ENCODE assay signal across 7 mouse cellular contexts in the genomic region with DNA sequence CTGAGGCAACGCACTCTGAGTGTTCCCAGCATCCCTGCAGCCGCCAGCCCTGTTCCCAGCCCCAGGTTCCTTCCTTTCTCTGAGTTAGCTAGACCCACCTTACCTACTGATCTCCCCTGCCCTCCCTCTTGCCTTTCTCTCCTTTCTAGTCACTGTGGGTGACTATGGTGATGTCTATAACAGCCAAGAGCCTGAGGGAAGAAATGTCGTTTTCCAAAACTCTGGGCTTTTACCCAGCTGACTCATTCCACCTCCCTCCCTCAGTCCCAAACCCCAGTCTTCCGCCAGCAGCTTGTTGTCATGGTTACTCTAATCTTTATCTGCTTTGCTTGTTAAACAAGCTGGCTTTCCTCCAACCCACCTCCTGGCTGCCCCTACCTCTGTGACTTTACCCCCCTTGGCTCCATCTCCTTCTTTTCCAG.
DNase-seq lines count a peak whose midpoint lies in the region.

No protein-coding gene starts in this region.

- DNase-seq in testis, postnatal 14 days (ENCODE audit: low spot score): peak; percentile 11
- DNase-seq in testis, postnatal 10 days (ENCODE audit: low spot score): no peak
- DNase-seq in cerebellum, postnatal 10 days: peak; percentile 64 to 67
- DNase-seq in heart, adult 8-10 months (ENCODE audit: low spot score): peak; percentile 16
- peak; percentile 67 to 73 for DNase-seq in left cerebral cortex, adult 18-20 months (ENCODE audit: low spot score in 2 of 2)
- peak; percentile 36 for DNase-seq in right cerebral cortex, postnatal 14 days
- no peak for DNase-seq in spleen, postnatal 4 days (ENCODE audit: low spot score in 2 of 2)

Comparison
In these comparisons a context has a peak if more than half of its experiments do, and no peak if none do; other contexts are left out.
1. DNase-seq: peak in testis, postnatal 14 days (single experiment), cerebellum, postnatal 10 days (2 of 2), heart, adult 8-10 months (single experiment), left cerebral cortex, adult 18-20 months (2 of 2) and right cerebral cortex, postnatal 14 days (single experiment); none in testis, postnatal 10 days (single experiment) and spleen, postnatal 4 days (0 of 2).